Mouse (Mus musculus) MEL (cell line): ENCODE measurements around the gene Cercam.

ENCODE experiments used
- CTCF ChIP-seq, 3 experiments: IDR thresholded peaks in 2 of 3; conservative IDR thresholded peaks in 1 of 3; 2 replicates each; pipeline ENCODE4 v1.5.1; 2011 to 2012; ENCODE audit warnings: low read length in 3 of 3, low read depth in 2 of 3, mild to moderate bottlenecking in 2 of 3, improper control_type of control experiment in 1 of 3, inconsistent platforms in 1 of 3, mixed read lengths in 1 of 3, moderate library complexity in 1 of 3; ENCODE audit not compliant: control insufficient read depth in 1 of 3, insufficient read depth in 1 of 3, poor library complexity in 1 of 3, severe bottlenecking in 1 of 3
- ELF1 ChIP-seq: IDR thresholded peaks from 2 replicates; pipeline ENCODE4 v1.6.1; 2014; ENCODE audit warnings: low read depth, mild to moderate bottlenecking, inconsistent platforms, low read length, improper control_type of control experiment, moderate library complexity
- MAX ChIP-seq: IDR thresholded peaks from 2 replicates; pipeline ENCODE4 v1.6.1; 2011; ENCODE audit warnings: low read length, improper control_type of control experiment
- POLR2A ChIP-seq, 2 experiments: IDR thresholded peaks; 2 replicates each; pipeline ENCODE4 v1.6.1; 2011 to 2012; ENCODE audit warnings: low read length in 2 of 2, mild to moderate bottlenecking in 2 of 2, control low read depth in 1 of 2, improper control_type of control experiment in 1 of 2, low read depth in 1 of 2, moderate library complexity in 1 of 2; ENCODE audit not compliant: control insufficient read depth in 1 of 2, insufficient read depth in 1 of 2, poor library complexity in 1 of 2
- USF1 ChIP-seq: IDR thresholded peaks from 2 replicates; pipeline ENCODE4 v1.6.1; 2014; ENCODE audit warnings: low read depth, mild to moderate bottlenecking, inconsistent platforms, low read length, improper control_type of control experiment, moderate library complexity

GRCm38 (mm10) chr2:29868949-29869645 is at the start of gene Cercam:
- TF ChIP-seq CTCF (IDR thresholded peaks at IDR 0.05 in 2 of 3, conservative IDR thresholded peaks at IDR 0.05 in 1 of 3; ENCODE audit: control insufficient read depth in 1 of 3, insufficient read depth in 1 of 3, low read depth in 2 of 3, low read length in 3 of 3, poor library complexity in 1 of 3, severe bottlenecking in 1 of 3) (peak; percentile 74 to 96 (median 90)), POLR2A (IDR thresholded peaks at IDR 0.05; ENCODE audit: control insufficient read depth in 1 of 2, insufficient read depth in 1 of 2, low read depth in 1 of 2, low read length in 2 of 2, poor library complexity in 1 of 2) (peak in 1 of 2 experiments; percentile 62; a peak in 3 of 4 replicates), ELF1 (peak; percentile 61), MAX (peak; percentile 61; the same call in 1 of the 2 replicates), USF1 (no peak)
